Mouse (Mus musculus): Measurements from ENCODE around the gene Slc24a2.

Slc24a2 gene

GRCm38 (mm10) chr4:87140901-87141300 lies 89.4 kb downstream of the Slc24a2 start:
- CTCF ChIA-PET: no interaction called here
- POLR2A ChIA-PET: no interaction called here

- CTCF ChIA-PET: interaction anchor here in 1 of 4 experiments (0.8 kb wide), 1 partner anchor 12 kb away, joined by 3 read pairs; no protein-coding TSS in a partner anchor
- POLR2A ChIA-PET: interaction anchor here in 2 of 4 experiments (0.5 to 1.3 kb wide), 2 partner anchors 12 to 315 kb away, joined by 3 read pairs; no protein-coding TSS in a partner anchor
These were observed 97.8 kb downstream of the Slc24a2 start for GRCm38 (mm10) chr4:87132525-87132924.

DNA sequence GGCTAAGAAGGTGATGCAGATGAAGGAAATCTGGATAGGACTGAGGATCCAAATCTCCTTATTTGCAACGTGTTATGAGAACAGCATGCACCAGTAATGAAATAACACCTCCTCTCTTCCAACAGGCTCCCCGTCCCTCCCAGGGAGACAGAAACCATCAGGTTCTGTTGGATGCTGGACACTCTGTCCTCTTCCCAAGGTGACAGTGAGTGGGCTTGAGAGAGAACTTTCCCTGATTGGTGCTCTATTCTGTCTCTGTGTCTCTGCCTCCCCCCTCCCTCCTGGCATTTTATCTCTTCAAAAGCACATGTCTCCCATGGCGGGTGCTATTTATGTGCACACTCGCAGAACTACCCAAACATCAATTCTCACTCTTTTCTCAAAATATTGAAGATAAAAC lies 103.5 kb downstream of the Slc24a2 start:
- POLR2A ChIA-PET: no interaction called here
- CTCF ChIA-PET: no interaction called here

DNA sequence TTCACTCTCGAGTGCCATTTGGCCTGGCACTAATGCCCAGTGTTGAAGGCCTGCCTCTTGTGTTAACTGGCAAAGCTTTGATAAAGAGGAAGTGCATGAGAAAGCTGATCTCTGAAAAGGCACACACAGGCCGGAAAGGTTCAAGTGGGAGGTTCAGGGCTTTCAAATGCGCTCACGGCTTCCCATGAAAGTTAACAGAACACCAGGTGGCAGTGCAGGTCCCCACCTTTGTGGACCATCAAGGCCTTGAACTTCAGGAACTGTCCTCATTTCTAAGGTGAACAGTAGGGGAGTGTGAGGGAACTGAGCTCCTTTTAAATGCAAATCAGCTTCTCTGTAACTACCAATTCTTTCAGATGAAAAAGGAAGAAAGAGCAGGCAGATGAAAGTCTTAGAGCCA lies 110.5 kb downstream of the Slc24a2 start:
- ChIA-PET CTCF (interaction anchor here (0.6 to 1.4 kb wide), 9 partner anchors 8 to 249 kb away, joined by 3 to 6 read pairs (median 3); partner anchors contain the start of gene Slc24a2 (in 3 of the 4)), POLR2A (interaction anchor here in 2 of 4 experiments (0.9 to 1.1 kb wide), 3 partner anchors 10 to 107 kb away, joined by 3 to 4 read pairs (median 4); no protein-coding TSS in a partner anchor)

DNA sequence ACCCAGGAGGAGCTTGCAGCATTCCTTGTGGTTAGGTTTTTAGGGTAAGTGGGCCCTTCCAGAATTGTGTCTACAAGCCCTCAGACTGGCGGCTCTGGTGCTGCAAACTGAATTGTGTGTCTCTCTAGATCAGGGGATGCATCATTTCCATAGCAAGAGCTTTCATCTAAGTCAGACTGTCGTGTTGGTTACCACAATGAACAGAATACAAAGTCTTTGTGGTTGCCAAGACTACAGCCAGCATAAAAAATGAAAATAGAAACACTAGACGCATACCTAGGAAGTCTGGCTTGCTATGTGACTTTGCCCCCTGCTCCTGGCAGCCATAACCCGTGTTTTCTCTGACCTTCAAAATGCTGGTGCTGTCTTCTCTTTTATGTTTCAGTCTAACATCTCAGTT lies 114.6 kb downstream of the Slc24a2 start:
- ChIA-PET CTCF (no interaction called here), POLR2A (no interaction called here)

- ChIA-PET CTCF (interaction anchor here in 1 of 4 experiments (0.6 kb wide), 1 partner anchor 67 kb away, joined by 3 read pairs; no protein-coding TSS in a partner anchor), POLR2A (no interaction called here)
These were observed 120.8 kb downstream of the Slc24a2 start for GRCm38 (mm10) chr4:87109331-87110059.

DNA sequence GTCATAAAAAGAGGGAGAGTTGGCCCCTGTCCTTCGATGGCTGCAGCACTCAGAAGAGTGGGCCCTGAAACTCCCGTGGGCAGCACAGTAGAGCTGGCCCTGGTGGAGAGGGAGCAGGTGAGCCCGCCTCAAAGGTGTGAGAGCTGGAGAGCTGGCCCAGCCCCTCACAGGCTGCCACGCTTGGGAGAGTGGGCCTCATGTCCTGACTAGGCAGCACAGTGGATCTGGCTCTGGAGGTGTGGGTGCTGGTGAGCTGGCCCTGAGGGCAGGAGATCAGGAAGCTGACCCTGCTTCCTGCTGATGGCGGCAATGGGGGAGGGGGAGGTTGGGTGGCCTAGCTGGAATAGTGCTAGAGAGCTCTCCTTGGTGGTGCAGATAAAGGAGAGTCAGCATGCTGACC lies 129.3 kb downstream of the Slc24a2 start:
- POLR2A ChIA-PET: no interaction called here

DNA sequence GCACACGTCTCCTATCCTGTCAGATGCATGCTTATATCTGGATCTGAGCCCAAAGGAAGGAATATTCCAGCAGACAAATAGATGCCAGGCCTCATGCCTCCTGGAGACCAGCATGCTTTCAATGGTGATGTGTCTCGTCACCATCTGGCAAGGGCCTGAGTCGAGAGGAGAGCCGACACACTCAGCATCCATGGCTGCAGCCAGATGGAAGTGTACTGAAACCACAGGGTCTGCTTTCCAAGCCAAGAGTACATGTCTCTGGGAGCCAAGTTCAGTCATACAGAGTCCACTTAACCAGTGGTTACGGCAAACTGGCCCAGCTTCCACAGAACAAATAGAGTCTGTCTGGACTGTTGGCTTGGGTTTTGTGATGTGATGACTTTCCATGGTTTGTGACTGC lies 134.1 kb downstream of the Slc24a2 start:
- ChIA-PET POLR2A (no interaction called here), CTCF (no interaction called here)

More for the DNA sequence above, 129.3 kb downstream of the Slc24a2 start:
- CTCF ChIA-PET: no interaction called here

- CTCF ChIA-PET: no interaction called here
- POLR2A ChIA-PET: interaction anchor here in 1 of 4 experiments (1.1 kb wide), 1 partner anchor 20 kb away, joined by 3 read pairs; no protein-coding TSS in a partner anchor
These were observed 136.7 kb downstream of the Slc24a2 start for GRCm38 (mm10) chr4:87093612-87094011.

DNA sequence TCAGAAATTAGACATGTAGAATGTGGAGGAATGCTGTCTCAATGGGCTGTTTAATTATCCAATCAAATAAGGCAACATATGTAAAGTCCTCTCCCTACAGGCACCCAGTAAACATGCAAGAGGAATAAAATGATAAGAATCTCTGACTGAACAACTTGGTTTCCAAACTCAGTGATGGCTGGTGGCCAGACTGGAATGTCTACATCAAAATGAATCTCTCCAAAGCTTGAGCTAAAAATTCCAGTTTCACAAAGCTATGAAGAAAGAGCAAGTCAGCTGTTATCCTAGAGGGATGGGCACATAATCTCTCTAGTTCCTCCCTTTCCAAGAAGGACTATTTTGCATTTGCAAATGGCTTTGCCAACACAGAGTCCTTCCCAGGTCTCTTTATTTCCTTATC lies 139.4 kb downstream of the Slc24a2 start:
- ChIA-PET POLR2A (no interaction called here), CTCF (no interaction called here)

GRCm38 (mm10) chr4:87088713-87089112 lies 141.6 kb downstream of the Slc24a2 start:
- ChIA-PET CTCF (no interaction called here), POLR2A (no interaction called here)

- POLR2A ChIA-PET: no interaction called here
These were observed 142.7 kb downstream of the Slc24a2 start for GRCm38 (mm10) chr4:87087597-87087996.

GRCm38 (mm10) chr4:87086933-87087577 lies 143.2 kb downstream of the Slc24a2 start:
- POLR2A ChIA-PET: no interaction called here
- CTCF ChIA-PET: no interaction called here

More at GRCm38 (mm10) chr4:87087597-87087996, 142.7 kb downstream of the Slc24a2 start:
- CTCF ChIA-PET: no interaction called here

DNA sequence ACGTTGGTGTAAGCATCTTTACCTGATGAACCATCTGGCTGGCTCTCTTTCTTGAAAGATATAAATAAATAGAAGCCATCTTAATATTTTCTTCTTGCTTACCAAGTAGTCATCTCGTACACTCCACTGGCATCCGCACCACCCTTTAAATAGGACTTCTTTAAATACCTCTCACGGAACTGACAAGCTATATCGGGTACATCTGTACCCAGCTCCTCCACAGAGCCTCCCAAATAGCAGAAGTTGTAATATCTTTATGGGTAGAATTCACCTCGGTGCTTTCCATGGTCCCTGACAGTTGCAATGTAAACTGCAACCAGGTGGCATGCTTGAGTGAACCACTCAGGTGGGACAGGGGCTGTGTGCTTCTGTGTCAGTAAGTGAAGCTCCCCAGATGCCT lies 149.0 kb downstream of the Slc24a2 start:
- POLR2A ChIA-PET: no interaction called here
- CTCF ChIA-PET: no interaction called here

GRCm38 (mm10) chr4:87079305-87079704 lies 151.0 kb downstream of the Slc24a2 start:
- POLR2A ChIA-PET: no interaction called here
- CTCF ChIA-PET: no interaction called here

DNA sequence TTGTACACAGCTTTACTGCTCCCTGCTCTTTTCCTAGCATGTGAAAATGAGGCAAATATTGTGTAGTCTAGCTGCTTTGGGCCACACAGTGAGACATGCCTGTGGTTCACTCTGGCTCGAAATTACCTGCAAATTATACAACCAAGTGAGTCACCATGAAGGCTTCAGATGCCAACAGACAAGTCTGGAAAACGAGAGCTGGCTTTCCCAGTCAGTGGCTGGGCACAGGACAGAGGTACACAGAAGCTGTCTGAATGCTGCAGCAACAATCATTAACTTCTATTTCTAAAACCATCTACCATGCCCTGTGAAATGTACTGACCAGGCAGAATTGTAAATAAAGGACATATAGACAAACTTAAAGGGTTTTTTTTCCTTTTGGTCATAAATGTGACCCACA lies 151.6 kb downstream of the Slc24a2 start:
- ChIA-PET CTCF (no interaction called here), POLR2A (no interaction called here)

- CTCF ChIA-PET: no interaction called here
- POLR2A ChIA-PET: interaction anchor here in 1 of 4 experiments (0.7 kb wide), 1 partner anchor 128 kb away, joined by 4 read pairs; no protein-coding TSS in a partner anchor
These were observed 154.5 kb downstream of the Slc24a2 start for GRCm38 (mm10) chr4:87075761-87076160.

- POLR2A ChIA-PET: no interaction called here
- CTCF ChIA-PET: no interaction called here
These were observed 162.2 kb downstream of the Slc24a2 start for GRCm38 (mm10) chr4:87068121-87068520.

DNA sequence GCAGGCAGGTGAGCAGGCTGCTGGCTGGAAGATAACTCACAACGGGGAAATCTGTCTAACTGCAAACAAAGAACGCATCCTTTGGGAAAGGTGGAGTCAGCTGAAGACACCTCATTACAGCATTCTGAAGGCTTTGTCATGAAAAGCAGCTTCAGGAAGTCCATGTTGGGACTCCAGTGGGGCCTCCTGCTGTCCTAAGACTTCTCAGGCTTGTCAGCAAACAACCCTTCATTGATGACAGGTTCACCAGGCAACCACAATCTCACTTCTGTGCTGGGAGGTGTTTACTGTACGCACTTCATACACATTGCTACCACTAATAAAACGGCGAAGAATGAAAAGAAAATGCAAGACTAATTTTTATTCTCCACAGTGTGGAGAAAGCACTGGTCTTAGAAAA lies 165.1 kb downstream of the Slc24a2 start:
- CTCF ChIA-PET: no interaction called here
- POLR2A ChIA-PET: no interaction called here

DNA sequence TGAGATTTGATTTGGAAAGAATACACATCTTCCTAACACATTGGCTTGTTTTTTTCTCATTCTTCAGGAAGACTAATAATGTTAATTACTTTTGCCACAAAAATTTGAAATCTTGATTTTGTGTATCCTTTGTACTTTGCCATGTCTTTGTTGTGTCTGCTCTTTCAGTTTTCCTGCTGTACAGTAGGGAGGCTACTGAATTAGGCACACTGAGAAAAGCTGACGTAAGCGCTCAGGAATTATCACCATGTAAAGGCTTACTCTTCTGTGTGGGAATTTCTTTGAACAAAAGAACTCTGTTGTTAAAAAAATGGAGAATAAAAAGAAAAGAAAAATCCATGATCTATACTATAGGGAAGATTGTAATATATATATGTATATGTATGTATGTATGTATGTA lies 165.7 kb downstream of the Slc24a2 start:
- ChIA-PET CTCF (no interaction called here), POLR2A (no interaction called here)

DNA sequence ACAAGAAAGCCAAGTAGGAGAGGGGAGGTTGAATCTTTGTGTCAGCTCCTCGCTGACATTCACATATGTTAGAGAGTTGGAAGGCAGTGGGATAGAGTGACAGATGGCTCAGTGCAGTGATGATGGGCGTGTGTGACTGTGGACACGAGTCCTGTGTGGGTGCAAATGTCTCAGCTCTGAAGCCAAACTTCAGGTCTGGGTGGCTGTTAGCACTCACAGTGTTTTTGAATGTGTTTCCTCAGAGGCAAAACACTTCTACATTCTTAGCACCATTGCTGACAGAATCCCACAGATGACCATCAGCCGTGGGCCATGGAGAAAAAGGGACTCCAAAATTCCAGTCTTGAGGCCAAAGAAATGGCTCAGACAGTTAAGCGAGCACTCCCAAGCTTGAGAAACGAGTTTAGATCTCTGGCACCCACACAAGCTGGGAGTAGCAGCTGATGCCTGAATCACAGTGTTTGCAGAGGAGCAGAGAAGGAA lies 167.5 kb downstream of the Slc24a2 start:
- ChIA-PET POLR2A (interaction anchor here in 1 of 4 experiments (0.6 kb wide), 1 partner anchor 158 kb away, joined by 3 read pairs; no protein-coding TSS in a partner anchor), CTCF (no interaction called here)
